Mouse (Mus musculus) stomach, postnatal 0 days (tissue): ENCODE data around the gene Dnajb14. TPM values are rescaled to one million over a fixed set of nuclear protein-coding genes. Genes with fewer than 3 reads are reported as not detected.

ENCODE experiments used
- ATAC-seq: fragments of 200-750 bp; cut with Nextera tagmentation; 2 replicates; pipeline ENCODE4 v1.8.0; 2017; ENCODE audit not compliant: low FRiP score, low TSS enrichment
- DNase-seq: peaks from one replicate; pipeline ENCODE4 v3.0.0-alpha.2; 2016; ENCODE audit warnings: low spot score
- H3K27ac ChIP-seq: fragments of 300-500 bp; sonication (generic); replicated peaks from 2 replicates; pipeline ENCODE4 v1.5.1; 2014; ENCODE audit warnings: mild to moderate bottlenecking, control low read depth
- H3K27me3 ChIP-seq: fragments of 300-500 bp; sonication (generic); 2 replicates; pipeline ENCODE4 v1.6.1; 2014; ENCODE audit warnings: low read length; ENCODE audit not compliant: control insufficient read depth, insufficient read depth
- H3K36me3 ChIP-seq: fragments of 300-500 bp; sonication (generic); 2 replicates; pipeline ENCODE4 v1.6.1; 2014; ENCODE audit warnings: low read length, mixed read lengths; ENCODE audit not compliant: control insufficient read depth, insufficient read depth
- H3K4me1 ChIP-seq: fragments of 300-500 bp; sonication (generic); replicated peaks from 2 replicates; pipeline ENCODE4 v1.6.1; 2014; ENCODE audit warnings: antibody characterized with exemption; ENCODE audit not compliant: control insufficient read depth, insufficient read depth
- H3K4me2 ChIP-seq: fragments of 300-500 bp; sonication (generic); replicated peaks from 2 replicates; pipeline ENCODE4 v1.6.1; 2014; ENCODE audit warnings: low read depth, mild to moderate bottlenecking, control low read depth, moderate library complexity
- H3K4me3 ChIP-seq: fragments of 300-500 bp; sonication (generic); 2 replicates; pipeline ENCODE4 v1.5.1; 2014; ENCODE audit warnings: low read depth, low read length, control low read depth
- H3K9ac ChIP-seq: fragments of 300-500 bp; sonication (generic); 2 replicates; pipeline ENCODE4 v1.6.1; 2014; ENCODE audit warnings: mild to moderate bottlenecking, low read length, control low read depth, mixed read lengths
- H3K9me3 ChIP-seq: fragments of 300-500 bp; sonication (generic); 2 replicates; pipeline ENCODE4 v1.6.1; 2016; ENCODE audit warnings: low read length; ENCODE audit not compliant: control insufficient read depth
- CTCF ChIP-seq: IDR thresholded peaks from 2 replicates; pipeline ENCODE4 v1.5.1; 2016; ENCODE audit warnings: antibody characterized with exemption, low read depth, mild to moderate bottlenecking, moderate library complexity
- EP300 ChIP-seq: optimal IDR thresholded peaks from 2 replicates; pipeline ENCODE3; 2016; ENCODE audit warnings: antibody characterized with exemption
- WGBS: fragments of 180-500 bp; shearing (Covaris S2); extraction: QIAGEN DNeasy Blood & Tissue Kit; methylation state at CpG from one replicate; pipeline ENCODE4 v1.1.7; 2014; 5-methylcytosine and 5-hydroxymethylcytosine counted together
- polyA plus RNA-seq: library from polyadenylated mRNA; unstranded; fragments of >200 nt; fragmentation: Nextera tagmentation; extraction: Ambion mirVana; gene quantifications from 2 replicates; pipeline ENCODE4 v1.2.1, GENCODE M21; 2015

The Dnajb14 gene
- polyA plus RNA-seq, 1 experiment from 2014 or later = 12.6 TPM

- Histone ChIP-seq H3K4me1 (no peaks in the 10 kb centered on the region), H3K9ac (no peak overlapping the region), H3K9me3 (no peaks in the 10 kb centered on the region), H3K36me3 (no peaks in the 10 kb centered on the region), H3K27ac (no peak overlapping the region), H3K4me2 (no peak overlapping the region), H3K27me3 (no peaks in the 10 kb centered on the region), H3K4me3 (no peak overlapping the region)
- TF ChIP-seq EP300 (no peak), CTCF (no peak)
- WGBS = 46% methylated on average over 3 of the region's 3 CpGs
- DNase-seq (no peak), ATAC-seq (peak; percentile 32; the same call in 1 of the 2 replicates)
Measured at GRCm38 (mm10) chr3:137879313-137879712, 11.8 kb downstream of the Dnajb14 start.

DNA sequence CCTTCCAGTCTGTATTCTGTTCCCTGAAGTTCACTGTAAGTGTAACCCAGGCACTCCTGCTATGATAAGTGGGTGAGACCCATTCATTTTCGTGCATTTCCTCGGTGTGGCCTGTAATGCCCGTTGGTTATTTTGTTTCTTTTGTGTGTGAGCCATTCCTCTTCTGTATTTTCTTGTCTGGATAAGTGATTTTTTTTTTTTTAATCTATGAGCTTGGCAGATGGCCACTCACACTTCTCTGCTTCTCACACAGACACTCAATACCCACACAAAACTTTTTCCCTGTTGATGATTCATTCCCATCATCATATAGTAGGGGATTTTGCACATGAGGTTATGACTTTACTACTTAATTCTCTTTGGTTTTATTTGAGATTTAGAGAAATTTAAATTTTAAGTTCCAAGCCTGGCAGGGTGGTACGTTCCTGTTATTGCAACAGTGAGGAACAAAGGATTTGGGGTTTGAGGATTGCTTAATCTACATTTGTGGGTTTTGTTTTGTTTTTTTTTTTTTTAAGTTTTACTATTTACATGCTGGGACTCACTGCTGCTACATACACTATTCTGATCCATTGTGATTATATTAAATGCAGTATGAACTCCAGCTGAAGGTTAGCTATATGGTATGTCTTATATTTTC lies 12.8 kb downstream of the Dnajb14 start:
- Histone ChIP-seq H3K36me3 (no peaks in the 10 kb centered on the region), H3K4me2 (no peak overlapping the region), H3K27ac (no peak overlapping the region), H3K4me3 (no peak overlapping the region), H3K9ac (no peak overlapping the region), H3K27me3 (no peaks in the 10 kb centered on the region), H3K4me1 (no peaks in the 10 kb centered on the region), H3K9me3 (no peaks in the 10 kb centered on the region)
- DNase-seq = no peak
- TF ChIP-seq CTCF (no peak), EP300 (no peak)
- no peak for ATAC-seq
- WGBS = 57% methylated on average over 4 of the region's 4 CpGs

DNA sequence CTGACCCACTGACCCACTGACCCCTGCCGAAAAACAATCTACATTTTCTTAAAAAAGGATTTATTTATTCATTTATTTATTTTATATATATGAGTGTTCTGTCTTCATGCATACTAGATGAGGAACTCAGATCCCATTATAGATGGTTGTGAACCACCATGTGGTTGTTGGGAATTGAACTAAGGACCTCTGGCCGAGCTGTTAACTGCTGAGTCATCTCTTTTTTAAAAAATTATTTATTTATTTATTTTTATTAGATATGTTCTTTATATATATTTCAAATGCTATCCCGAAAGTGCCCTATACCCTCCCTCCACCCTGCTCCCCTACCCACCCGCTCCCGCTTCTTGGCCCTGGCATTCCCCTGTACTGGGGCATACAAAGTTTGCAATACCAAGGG lies 13.6 kb downstream of the Dnajb14 start:
- ATAC-seq = no peak

GRCm38 (mm10) chr3:137887961-137888360 lies 20.5 kb downstream of the Dnajb14 start:
- Histone ChIP-seq H3K4me2 (no peak overlapping the region), H3K9me3 (no peaks in the 10 kb centered on the region), H3K27ac (no peak overlapping the region), H3K9ac (no peak overlapping the region), H3K4me1 (no peaks in the 10 kb centered on the region), H3K27me3 (no peaks in the 10 kb centered on the region), H3K4me3 (no peak overlapping the region), H3K36me3 (peaks cover 7% of the 10 kb centered on the region; the same call in 1 of the 2 replicates)
- ATAC-seq (no peak), DNase-seq (no peak)
- WGBS = 66% methylated on average over 7 of the region's 7 CpGs
- no peak for TF ChIP-seq EP300
- no peak for TF ChIP-seq CTCF

More for the DNA sequence above, 13.6 kb downstream of the Dnajb14 start:
- no peaks in the 10 kb centered on the region for H3K9me3 ChIP-seq
- 91% methylated on average over 5 of the region's 5 CpGs for WGBS
- 0 out of 2 replicates have a peak, but pooled peaks cover under 1% of the 10 kb centered on the region for H3K36me3 ChIP-seq
- H3K9ac ChIP-seq = no peak overlapping the region
- H3K4me3 ChIP-seq = no peak overlapping the region
- no peaks in the 10 kb centered on the region for H3K4me1 ChIP-seq
- H3K4me2 ChIP-seq = no peak overlapping the region
- TF ChIP-seq CTCF (no peak), EP300 (no peak)
- no peak for DNase-seq
- H3K27me3 ChIP-seq = no peaks in the 10 kb centered on the region
- no peak overlapping the region for H3K27ac ChIP-seq

- Histone ChIP-seq H3K4me1 (no peaks in the 10 kb centered on the region), H3K4me3 (no peak overlapping the region), H3K4me2 (no peak overlapping the region), H3K27me3 (no peaks in the 10 kb centered on the region), H3K9me3 (no peaks in the 10 kb centered on the region), H3K36me3 (peaks cover 7% of the 10 kb centered on the region; the same call in 1 of the 2 replicates), H3K27ac (no peak overlapping the region), H3K9ac (no peak overlapping the region)
- WGBS = 79% methylated on average over 3 of the region's 3 CpGs
- DNase-seq (no peak), ATAC-seq (no peak)
- TF ChIP-seq EP300 (no peak), CTCF (no peak)
Measured at GRCm38 (mm10) chr3:137891089-137891488, 23.6 kb downstream of the Dnajb14 start.

DNA sequence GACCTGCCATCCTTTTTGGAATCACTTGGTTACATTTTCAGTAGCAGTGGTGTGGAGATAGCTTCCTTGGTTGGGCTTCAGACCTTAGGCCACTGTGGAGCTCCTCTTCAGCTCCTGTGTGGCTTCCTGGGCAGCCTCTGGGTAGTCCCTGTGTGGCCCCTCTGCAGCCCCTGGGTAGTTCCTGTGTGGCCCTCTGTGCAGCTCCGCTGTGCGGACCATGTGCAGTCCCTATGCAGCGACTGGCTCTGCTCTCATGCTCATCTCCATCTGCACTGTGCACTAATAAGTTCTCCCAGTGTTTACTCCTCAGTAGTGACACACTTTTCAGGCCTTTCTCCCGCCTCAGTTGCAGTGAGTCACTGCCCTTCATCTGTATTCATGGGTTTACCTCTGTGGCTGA lies 24.6 kb downstream of the Dnajb14 start:
- H3K9ac ChIP-seq = no peak overlapping the region
- H3K36me3 ChIP-seq = peaks cover 4% of the 10 kb centered on the region; the same call in 1 of the 2 replicates
- no peaks in the 10 kb centered on the region for H3K4me1 ChIP-seq
- H3K4me2 ChIP-seq = no peak overlapping the region
- H3K4me3 ChIP-seq = no peak overlapping the region
- H3K27me3 ChIP-seq = no peaks in the 10 kb centered on the region
- TF ChIP-seq EP300 (no peak), CTCF (no peak)
- DNase-seq (no peak), ATAC-seq (peak; percentile 68; the same call in 1 of the 2 replicates)
- WGBS = 91% methylated on average over 4 of the region's 4 CpGs
- H3K27ac ChIP-seq = no peak overlapping the region
- H3K9me3 ChIP-seq = no peaks in the 10 kb centered on the region
